Mouse (Mus musculus) adrenal gland, postnatal 36 days (tissue): ENCODE measurements around the gene Tdrd12. TPM values are rescaled to one million over a fixed set of nuclear protein-coding genes. Genes with fewer than 3 reads are reported as not detected.
"Not testable (repeated sequence)": the region's sequence is repeated elsewhere in the genome, so short reads cannot be mapped to it uniquely, and the experiment has no call there.

Source experiments
- DNase-seq, 2 experiments: peaks; one replicate each; pipeline ENCODE4 v3.0.0; 2021; ENCODE audit warnings: mixed read lengths in 1 of 2
- long read RNA-seq, 2 experiments: library from polyadenylated mRNA; stranded (forward); transcript quantifications; one replicate each; pipeline ENCODE4 v2.0.0; 2021; ENCODE audit warnings: borderline sequencing depth in 2 of 2
- total RNA-seq, 2 experiments: library from RNA; stranded (reverse); gene quantifications; 2 replicates each; pipeline ENCODE4 v1.2.3; 2021

Tdrd12 gene
- total RNA-seq, result under 1 TPM in 1 of 2 experiments, not detected in 1; 0.16 TPM
- long read RNA-seq, experiment 1, result 0 reads
- long read RNA-seq, experiment 2, result 0 reads

DNA sequence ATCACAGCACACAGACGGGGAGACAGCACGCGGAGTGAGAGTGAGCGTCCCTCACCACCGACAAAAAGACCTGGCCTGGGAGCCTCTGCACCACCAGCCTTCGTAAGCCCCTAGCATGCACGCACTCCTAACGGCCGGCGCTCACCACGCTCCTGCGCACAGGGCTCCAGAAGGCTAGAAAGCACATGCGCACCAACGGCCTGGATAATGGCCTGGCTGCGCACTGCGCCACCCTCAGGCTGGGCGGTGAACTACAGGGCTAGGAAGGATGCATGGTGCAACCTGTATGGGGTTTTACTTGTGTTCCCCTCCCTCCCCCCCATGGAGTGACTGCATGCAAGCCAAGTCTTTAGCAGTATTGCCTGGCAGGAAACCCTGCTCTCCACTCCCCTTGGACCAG, at the start of gene Tdrd12:
Tdrd12 (minus strand) TSS at position 184 of the 400 bp plus-strand sequence.
- DNase-seq, result no peak

DNA sequence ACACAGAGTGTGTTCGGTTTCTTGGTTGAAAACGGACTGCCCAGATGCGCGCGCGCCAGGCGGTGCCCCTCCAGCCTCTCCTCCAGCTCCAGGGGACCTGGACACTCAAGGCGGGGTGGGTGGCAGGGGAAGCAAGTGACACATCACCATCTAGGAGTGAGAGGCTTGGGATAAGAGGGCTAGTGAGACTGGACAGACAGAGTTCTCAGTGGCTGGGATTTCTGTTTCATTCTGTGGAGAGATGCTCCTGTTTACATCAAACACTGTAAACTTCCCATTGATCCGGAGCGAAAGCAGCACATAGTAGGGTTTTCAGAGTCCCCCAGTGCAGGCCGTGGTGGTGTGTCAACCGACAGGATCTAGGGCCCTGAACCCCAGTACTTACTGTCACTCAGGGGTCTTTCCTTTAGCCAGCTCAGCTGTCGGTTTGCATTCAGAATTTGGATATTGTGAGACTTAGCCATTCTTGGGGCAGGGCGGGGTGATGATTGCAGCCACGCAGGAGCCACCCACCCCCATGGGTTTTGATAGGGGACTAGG, 49.4 kb upstream of the Tdrd12 start:
- DNase-seq, result peak in 1 of 2 experiments; percentile 11

DNA sequence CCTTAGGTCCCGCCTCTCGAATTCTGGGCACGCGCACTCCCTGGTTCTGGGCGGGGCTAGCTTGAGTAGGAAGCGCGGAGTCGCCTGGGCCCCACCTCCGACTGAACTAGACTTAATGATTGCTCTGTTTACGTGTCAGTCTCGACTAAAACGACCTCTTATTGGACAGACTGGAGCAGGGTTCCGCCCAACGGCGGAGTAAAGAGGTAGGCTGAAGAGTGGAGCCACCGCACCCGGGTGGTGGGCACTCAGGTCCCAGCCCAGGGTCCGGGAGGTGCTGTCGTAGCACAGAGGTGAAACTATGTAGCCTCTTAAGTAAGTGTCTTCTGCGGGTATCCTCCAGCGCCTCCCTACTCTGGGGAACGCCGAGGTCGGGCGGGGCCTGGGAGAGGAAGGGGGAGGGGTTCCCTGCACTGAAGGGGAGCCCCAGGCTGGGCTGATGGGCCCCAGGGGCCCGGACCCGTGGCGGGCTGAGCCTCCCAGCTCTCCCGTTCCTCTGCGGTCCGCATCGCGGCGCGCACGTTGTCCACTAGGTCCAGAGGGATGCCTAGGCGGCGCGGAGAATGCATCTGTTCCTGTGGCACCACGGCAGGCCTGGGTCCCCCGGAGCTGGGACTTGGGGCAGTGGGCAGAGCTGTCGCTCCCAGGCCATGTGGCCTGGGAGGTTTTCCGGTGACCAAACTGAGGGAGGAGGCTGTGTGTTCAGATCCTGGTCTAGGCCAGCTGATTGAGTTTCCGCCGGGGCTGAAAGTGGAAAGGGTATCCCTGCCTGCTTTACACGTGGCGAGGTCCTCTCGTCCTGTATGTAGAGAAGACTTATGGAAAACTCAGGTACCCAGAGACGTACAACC, 48.7 kb upstream of the Tdrd12 start, which contains the start of gene Ankrd27:
Ankrd27 (plus strand) TSS at position 190 of the 851 bp plus-strand sequence.
- DNase-seq, result peak; percentile 95

DNA sequence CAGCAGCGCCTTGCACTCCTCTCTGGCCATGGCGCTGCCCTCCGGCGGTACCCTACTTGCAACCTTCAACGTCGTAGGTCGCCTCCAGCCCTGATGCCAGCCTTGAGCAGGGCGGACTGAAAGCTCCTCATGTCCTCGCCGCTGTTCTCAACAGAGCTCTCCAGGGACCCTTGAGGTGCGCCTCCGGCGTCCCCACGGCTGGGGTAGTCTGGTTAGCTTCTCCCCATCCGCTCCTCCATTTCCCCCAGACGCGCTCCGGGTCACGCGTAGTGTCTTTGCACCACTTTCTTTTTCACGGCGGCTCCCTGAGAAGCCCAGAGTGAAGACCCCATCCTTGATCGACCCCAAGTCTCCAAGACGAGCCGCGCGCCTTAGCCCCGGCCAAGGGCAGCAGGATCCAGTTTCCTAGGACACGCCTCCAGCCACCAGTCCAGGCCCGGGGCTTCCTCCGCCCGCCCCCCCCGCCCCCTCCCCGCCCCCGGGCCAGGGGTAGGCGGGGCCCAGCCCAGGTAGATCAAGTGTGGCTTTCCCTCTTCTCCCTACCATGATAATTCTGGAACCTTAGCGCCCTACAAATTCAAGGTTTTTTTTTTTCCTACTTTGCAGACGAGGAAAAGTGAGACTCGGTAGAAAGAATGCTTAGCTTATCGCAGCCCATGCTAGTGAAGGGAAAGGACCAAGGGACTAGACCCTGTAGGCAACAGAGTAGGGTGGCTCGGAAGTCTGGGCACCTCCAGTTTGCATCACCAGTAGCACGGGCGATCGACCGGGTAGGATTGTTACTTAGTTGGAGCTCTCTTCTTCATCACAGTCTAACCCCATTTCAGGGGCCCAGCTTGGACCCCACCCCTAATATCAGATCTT, 47.9 kb upstream of the Tdrd12 start, which contains the start of gene Rgs9bp:
Rgs9bp (minus strand) TSS at position 392 of the 864 bp plus-strand sequence.
- peak; percentile 56 to 72 for DNase-seq

DNA sequence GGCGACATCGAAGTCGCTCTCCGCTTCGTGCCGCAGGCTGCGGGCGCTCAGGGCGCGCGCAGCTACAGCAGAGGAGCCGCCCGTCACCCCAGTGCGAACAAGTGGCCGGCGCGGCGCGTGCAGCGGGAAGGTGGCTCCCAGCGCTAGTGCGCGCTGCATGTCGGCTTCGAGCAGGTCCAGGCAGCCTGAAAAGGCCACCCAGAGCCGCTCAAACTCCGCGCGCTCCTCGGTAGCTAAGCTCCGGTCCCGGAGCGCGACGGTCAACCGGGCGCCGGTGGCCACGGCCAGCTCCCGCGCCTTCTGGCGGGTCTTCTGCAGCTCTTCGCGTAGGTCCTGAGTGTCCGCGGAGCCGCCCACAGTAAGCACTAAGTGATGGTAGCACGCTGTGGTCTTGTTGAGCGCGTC, 47.2 kb upstream of the Tdrd12 start:
- peak; percentile 56 to 59 for DNase-seq

DNA sequence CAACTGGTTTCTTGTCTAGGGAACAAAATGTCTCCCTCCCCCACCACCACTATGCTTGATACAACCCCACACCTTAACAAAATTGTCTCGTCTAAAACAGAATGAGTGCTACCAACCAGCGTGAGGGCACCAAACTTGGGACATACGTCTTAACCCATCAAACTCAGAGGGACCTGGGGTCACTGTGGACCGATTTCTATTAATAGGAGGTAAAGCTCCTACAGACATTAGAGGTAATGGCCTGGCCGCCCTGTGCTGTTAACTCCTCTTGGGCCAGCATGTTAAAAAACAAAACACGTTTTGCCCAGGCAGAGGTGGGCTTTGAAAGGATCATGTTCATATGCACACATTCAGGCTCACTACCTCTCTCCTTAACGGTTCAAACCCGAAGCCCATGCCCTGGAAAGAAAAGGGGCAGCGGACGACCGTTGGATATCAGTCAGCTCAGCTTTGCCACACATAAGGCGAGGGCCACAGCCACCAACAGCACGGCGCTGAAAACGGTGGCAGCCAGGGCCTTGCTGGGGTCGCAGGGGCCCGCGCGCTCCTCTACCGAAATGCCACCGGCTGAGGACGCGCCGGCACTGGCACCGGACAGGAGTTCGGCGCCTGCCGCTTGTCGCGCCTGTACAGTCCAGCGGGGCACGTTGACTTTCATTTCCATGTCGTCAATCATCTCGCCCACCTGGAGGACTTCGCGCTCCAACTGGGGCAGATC, 46.7 kb upstream of the Tdrd12 start:
- DNase-seq, result no peak

DNA sequence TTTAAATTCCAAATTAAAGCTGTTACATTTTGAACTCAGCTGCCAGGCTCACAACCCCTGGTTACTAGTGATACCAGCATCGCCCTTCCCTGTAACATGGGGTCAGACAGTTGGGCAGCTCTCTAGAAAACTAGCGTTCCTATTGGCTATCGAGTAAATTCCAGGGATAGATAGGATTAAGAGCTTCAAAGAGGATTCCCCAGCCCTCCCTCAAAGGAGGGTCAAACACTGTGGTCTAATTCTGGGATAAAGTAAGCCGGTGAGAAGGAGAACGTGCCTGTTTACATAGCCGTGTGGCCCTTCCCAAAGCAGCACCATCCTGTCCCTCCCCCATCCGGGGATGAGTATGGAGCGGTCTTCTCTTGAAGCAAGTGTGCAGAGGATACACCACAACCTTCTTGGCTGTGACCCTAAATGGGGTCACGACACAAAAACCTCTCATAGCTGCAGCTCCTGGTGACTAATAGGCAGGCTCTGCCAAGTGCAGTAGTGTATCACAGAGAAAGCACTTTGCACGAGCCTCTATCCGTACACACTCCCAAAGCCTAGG, 46.0 kb upstream of the Tdrd12 start:
- peak in 1 of 2 experiments; percentile 11 for DNase-seq

DNA sequence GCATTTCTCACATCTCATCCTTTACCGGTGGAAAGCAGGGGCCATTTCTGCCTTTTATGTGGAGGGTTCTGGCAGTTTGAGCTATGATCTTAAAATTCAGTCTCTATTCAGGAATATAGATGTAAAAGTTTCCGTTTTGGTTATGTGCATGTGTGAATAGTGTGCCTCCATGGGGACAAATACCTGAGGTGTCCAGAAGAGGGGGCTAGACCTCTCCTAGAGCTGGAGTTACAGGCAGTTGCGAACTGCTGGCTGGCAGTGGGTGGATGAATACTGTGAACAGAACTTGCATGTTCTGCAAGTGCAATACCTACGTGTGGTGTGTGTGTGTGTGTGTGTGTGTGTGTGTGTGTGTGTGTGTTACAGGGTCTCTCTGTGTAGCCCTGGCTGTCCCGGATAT, 45.2 kb upstream of the Tdrd12 start:
- no peak for DNase-seq

DNA sequence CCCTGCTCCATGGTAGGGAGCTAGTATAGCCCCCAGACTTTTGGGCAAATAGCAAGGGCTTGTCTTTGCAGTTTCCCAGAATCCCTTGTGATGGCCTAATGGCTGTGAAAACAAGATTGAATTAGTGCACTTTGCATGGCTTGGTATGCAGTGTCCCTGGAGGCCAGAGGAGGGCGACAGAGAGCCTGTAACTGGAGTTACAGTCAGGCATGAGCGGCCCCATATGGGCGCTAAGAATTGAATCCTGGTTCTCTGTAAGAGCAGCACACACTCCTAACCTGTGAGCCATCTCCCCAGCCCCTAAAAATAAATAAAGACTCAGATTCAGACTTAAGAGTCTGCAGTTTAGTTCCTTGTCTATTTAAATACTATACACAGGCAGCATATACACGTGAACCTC, 42.3 kb upstream of the Tdrd12 start:
- DNase-seq, result peak; percentile 48 to 66

DNA sequence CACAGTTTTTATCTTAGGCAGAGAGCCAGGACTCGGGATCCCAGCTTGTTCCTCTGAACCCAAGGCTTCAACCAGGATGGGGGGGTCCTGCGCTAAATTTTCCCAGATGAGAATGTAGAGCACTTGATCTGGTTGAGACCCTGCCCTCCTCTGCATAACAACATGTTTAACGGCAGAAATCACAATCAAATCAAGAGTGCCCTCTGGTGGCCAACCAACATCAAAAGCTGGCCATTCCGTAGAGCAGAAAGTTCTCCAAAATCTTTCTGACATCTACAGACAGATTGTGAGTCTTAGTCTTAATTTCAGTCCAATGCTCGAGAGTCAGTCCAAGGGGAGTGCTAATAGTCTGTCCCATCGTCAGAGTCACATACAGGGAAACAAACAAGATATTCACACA, 33.3 kb upstream of the Tdrd12 start:
- not testable (repeated sequence) for DNase-seq

DNA sequence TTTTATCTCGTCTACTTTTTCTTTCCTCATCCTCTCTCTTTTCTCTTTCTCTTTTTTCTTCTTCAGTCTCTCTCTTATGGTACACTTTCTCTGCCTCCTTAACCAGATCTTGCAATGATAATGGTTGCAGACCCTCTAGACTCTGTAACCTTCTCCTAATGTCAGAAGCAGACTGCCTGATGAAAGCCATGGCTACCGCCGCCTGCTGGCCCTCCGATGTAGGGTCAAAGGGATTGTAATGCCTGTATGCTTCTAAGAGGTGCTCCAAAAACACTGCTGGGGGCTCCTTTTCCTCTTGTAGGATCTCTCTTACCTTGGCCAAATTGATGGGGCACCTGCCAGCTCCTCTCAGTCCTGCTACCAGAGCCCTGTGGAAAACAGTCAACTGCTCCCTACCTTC, 32.2 kb upstream of the Tdrd12 start:
- not testable (repeated sequence) for DNase-seq

DNA sequence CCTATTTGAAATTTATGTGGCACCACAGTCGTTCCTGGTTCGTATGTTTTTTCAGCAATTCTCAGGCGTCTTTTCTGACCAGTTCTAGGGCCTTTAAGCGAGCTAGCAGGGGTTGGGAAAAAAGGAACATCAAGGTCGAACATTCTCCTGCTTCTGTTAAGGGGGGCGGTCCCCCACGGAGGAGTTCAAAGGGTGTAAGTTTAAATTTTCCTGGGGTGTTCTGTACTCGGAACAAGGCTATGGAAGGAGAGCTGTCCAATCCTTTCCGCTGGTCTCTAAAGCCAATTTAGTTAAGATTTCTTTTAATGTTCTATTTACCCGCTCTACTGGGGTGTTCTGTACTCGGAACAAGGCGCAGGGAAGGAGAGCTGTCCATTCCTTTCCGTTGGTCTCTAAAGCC, 28.4 kb upstream of the Tdrd12 start:
- not testable (repeated sequence) for DNase-seq

DNA sequence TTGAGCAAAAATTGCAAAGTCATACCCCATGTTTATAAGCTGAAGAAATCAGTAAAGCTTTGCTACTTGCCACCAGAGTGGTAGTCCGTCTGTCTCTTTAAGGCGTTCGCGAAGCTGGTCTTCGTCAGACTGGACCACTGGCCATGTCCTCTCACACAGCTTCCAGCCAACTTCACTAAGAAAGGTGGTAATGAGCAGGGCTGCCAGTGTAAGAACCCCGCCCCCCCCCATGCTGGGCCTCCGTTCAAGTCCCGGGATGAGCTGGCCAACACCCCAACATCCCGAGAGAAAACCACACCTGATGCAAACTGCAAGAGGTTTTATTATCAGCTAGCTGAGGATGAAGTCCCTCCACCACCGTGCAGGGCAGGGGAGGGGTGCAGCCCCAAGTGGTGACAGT, 27.3 kb upstream of the Tdrd12 start:
- DNase-seq, result not testable (repeated sequence)

DNA sequence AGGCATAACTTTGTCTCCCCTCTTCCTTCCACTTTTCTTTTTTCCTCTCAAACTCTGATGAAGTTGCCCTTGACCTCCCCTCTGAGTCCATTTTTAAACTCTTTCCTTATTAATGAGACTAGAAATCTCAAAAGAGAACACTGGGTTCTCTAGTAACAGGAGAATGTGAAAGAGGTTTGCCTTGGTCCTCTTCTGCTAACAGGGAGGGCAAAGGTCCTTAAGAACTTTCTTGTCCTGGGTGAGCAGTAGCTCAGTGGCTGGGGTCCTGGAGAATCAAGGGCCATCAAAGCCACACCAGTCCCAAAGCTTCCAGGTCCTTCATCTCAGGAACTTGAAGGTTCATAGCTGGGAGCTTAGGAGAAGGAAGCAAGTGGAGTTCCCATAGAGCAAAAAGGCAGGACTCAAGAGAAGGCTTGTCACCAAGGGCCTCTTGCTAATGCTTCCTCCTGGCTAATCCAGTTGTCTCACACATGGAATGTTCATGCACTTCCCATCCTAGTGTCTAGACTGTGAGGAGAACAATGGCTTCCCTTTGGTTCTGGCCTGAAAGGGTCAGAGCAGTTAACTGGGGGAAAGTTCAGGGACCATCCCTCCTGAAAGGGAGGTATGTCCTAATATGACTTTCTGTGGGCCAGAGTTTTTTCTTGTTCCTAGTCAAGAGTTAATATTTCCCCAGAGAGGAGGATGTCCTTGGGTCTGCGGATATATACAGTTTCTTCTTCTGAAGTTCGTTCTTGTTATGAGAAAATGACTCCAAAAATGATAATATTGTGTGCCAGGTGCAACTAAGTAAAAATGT, 26.7 kb upstream of the Tdrd12 start:
- no peak for DNase-seq

DNA sequence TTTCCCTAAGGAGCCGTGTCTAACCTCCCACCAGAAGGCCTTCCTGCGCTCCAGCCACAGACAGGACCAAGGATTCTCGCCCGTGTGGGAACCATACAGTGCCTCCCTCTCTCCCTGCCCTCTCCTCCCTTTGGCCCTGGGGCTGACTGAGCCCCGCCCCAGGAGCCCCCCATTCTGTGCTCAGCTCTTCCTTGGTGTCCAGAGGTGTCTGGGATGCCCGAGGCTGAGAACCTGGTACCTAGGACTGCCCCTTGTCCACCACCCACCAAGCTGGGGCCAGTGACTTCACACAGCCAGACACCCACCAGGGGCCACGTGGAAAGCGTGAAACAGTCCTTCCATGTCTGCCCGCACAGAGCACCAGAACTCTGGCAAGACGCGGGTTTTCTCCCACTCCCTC, 25.5 kb upstream of the Tdrd12 start:
- no peak for DNase-seq

DNA sequence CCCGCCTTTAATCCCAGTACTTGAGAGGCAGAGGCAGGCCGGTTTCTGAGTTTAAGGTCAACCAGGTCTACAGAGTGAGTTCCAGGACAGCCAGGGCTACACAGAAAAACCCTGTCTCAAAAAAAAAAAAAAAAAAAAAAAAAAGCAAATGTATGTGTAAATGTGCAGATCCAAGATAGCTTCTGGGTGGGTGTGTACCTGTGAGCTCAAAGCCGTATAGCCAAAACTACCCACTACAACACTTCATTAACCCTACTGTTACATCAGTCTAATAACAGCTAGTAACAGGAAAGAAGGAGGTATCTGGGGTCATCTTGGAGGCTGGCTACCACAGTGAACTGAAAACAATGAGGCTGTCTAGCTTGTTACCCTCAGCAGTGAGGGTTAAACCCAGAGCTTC, 22.3 kb upstream of the Tdrd12 start:
- DNase-seq, result no peak

DNA sequence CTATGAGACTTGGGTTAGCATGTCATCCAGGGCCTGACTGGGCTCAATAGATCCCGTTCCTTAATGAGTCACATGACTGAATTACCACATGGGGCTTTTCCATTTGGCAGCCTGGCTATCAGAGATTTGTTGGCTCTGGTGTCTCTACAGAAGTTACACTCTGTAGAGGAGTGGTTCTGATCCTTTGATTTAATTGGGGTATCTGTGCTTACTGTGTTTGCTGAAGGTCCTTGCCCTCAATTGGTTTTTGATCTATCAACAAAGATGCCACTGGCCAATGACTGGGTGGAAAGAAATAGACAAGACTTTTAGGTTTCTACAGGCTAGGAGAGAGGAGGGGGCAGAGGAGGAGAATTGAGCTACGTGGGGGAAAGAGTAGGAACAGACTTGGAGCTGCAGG, 21.1 kb upstream of the Tdrd12 start:
- no peak for DNase-seq

DNA sequence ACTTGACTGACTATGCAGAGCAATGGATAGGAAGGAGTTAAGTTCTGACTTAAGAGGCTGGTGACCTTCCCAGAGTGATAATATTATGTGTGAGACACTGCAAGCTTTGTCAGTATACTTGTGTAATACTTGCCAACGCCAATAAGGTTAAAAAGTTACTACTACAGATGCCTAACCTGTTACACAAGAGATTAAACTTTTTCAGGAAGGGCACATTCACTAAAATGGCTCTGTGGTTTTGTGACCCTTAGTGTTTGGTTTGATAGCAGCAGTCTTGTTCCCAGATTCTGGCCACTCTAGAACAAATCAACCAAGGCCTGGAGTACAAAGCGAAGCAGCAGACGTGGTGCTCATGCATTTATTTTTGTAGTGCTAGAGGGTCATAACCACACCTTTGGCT, 20.0 kb upstream of the Tdrd12 start:
- DNase-seq, result no peak

DNA sequence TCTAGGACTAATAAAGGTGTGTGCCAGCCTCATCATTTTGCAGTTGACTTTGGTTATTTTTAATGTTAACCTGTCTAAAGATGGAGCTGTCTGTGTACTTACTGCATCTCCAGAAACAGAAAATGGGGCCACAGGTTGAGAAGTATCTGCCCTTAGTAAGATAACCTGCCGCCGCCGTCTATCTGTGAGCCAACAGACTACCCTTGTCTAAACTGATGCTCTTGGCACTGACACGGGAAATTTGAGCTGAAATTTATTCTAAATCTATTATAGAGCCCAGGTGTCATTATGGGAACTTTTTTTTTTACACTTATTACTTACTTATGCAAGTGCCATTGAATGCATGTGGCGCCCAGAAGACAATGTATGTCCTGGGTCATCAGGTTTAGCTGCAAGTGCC, 19.4 kb upstream of the Tdrd12 start:
- no peak for DNase-seq

DNA sequence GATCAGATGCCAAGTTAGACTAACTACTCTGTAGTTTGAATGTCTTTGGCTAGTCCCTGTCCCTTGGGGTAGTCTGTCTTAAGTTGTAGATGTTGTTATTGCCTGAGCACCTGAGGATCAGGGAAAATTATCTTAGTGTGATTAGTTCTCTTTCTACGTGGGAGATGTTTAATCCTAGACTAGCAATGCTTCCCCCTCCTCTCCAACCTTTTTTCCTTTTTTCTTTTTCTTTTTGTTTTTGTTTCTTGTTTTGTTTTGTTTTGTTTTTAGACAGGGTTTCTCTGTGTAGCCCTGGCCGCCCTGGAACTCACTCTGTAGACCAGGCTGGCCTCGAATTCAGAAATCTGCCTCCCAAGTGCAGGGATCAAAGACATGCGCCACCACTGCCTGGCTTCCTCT, 18.7 kb upstream of the Tdrd12 start, which contains the start of gene Nudt19:
Nudt19 (minus strand) TSS at position 100 of the 399 bp plus-strand sequence.
- no peak for DNase-seq
